Mouse (Mus musculus) R1 (cell line): Measurements from ENCODE around the gene Epb41l4b.

Experiments
- DNase-seq: peaks from one replicate; pipeline ENCODE4 v3.0.0-alpha.2; 2018; ENCODE audit warnings: low read depth, low spot score

Gene Epb41l4b

DNA sequence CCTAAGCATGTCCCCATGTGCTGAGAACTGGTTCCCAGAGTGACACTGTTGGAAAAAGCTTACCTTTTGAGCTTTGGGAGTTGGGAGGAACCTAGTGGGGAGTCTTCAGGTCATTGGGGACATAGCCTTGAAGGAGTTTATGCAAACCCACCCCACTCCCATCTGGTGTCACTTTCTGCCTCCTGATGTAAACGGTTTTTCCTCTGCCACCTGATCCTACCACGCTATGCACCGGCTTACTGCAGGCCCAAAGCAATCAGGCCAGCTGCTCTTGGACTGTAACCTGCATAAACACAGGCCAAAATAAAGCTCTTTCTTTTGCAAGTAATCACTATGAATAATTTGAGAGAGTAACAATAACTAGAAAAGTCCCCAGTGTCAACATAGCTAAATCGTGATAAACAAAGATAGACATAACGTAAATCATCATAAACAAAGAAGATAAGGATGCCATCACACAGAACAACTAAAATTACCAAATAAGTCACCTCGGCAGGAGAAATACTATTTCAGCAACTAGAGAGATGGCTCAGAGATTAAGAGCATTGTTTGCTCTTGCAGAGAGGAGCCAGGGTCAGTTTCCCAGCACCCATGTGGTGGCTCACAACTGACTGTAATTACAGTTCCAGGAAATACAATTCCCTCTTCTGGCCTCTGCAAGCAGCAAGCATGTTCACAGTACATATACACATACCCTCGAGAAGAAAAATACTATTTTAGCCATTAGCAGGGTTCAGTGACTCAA, 29.6 kb downstream of the Epb41l4b start:
- no peak for DNase-seq

DNA sequence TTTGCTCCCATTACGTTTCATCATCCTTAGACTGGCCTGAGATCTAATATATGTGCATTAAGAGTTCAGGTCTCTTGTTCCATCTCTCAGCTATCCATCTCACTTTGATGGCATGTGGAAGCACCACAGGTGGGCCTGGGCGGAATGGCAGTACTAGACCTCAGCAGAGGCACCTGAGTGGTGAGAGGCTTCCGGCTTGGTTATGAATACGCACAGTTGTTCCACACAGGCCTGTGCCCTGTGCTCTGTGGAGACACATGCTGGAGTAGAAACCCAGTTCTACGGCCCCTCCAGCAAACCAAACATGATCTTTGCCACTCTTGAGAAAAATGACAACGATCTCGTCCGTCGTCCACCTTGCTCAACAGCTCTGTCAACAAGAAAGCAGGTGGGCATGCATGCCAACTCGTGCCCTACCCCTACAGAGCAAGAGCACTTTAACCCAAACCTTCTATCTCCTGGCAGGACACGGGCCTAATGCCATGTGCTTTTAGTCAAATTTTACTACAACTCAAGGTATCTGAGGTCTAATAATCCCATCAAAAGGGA, 31.2 kb downstream of the Epb41l4b start:
- no peak for DNase-seq

DNA sequence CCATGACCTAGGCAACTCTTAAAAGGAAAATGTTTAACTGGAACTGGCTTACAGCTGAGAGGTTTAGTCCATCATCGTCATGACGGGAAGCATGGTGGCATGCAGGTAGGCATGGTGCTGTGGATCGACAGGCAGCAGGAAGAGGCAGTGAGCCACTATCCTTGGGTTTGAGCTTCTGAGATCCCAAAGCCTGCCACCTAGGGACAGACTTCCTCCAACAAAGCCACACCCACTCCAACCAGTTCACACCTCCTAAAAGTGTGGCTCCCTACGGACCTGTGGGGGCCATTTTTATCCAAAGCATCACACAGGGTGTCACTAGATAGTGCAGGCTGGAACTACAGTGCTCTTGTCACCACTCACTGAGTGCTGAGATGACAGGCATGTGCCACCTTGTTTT, 31.8 kb downstream of the Epb41l4b start:
- DNase-seq, result peak; percentile 55

DNA sequence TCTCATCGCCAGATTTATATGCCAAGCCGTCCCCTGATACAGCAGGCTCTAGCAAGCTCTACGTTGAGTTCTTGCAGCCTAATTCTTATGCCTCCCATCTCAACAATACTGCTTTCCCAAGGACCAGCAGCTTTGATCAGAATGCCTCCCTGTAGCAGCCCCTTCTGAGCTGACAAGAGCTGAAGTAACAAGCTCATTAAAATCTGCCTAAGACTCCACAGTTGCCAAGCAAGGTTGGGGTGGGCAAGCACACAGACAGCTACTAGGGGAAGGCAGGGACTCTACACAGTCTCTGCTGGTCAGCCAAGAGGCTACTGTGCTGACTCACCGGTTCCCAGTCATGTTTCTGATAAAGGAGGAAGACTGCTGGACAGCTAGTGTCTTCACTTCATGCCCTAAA, 33.7 kb downstream of the Epb41l4b start:
- no peak for DNase-seq

DNA sequence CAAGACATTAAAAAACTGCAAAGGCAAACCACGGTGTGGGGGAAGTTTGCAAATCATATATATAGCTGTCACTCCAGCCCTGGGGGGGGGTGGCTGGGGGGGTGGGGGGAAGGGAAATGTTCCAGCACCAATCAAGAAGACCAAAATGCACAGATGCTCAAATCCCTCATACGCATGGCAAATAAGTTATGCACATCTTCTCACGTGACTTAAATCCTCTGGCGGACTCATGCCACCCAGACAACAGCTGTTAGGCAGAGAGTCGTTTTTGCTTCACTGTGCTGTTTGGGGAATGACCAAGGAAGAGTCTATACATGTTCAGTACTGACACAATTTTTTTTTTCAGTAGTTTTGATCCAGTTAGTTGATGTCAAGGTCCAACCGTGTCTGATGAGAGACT, 37.9 kb downstream of the Epb41l4b start:
- no peak for DNase-seq

DNA sequence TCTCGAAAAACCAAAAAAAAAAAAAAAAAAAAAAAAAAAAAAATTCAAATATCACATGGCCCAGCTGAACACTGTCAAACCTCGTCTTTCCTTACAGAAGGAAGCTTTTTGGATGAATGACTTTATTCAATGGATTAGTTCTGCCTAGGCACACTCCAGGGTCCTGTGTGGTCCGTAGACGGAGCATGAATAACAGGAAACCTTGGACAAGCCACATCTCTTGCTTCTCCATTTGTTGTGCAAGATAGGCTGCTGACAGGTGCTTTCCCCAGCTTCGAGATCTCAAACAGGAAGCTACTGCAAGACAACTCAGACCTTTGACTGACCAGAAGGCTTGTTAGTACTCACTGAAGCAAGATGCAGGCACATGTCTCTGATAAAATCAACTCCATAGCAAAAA, 39.4 kb downstream of the Epb41l4b start:
- no peak for DNase-seq

DNA sequence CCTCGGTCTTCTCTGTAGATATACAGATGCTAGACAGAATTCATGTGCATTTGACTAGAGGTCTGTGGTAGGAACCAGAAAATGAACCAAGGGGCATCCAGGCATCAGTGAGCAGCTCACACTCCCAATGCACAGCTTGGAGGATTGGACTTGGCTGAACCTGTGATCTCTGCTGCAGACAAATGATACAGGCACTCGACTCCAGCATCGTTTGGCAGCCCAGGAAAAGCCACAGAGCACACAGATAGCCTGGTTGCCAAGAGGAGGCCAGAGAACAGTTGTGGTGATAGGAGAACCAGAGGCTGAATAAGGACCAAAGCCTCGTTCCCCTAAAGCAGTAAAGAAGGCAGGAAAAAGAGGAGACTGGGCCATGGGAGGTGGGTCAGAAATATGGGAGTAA, 42.1 kb downstream of the Epb41l4b start:
- no peak for DNase-seq

DNA sequence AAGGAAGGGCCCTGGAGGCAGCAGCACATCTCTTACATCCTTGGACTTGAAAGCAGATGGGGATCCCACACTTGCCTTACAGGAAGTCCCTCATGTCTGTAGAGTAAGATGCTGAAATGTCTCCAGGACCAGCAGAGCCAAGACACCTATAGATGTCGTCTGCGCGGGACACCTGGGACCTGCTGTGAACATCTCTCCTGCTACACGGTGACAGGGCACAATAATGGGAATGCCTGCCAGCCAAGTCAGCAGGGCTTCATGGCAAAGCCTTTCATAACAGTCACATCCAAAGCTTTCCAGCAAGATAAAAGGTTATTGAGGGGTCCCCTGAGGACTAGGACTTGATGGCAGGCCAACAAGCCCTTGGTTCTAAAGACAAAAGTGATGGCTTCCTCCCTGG, 45.8 kb downstream of the Epb41l4b start:
- DNase-seq, result no peak

DNA sequence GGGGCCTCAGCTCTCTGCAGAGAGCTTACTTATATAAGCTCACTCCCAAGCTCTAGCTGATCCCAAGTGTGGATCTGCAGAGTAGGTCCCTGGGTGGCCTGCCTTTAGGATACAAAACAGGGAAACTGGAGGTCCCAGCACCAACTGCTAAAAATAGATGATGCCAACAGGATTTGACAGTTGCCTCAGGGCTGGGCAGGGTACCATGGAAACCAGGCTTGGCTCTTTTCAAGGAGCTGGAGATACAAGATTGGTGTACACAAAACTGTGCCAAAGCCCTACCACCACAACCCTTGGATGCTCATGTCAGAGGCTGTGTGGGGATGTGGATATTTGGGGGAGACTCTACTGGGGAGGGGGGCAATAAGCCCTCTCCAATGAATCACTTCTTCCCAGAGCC, 47.7 kb downstream of the Epb41l4b start:
- DNase-seq, result no peak

DNA sequence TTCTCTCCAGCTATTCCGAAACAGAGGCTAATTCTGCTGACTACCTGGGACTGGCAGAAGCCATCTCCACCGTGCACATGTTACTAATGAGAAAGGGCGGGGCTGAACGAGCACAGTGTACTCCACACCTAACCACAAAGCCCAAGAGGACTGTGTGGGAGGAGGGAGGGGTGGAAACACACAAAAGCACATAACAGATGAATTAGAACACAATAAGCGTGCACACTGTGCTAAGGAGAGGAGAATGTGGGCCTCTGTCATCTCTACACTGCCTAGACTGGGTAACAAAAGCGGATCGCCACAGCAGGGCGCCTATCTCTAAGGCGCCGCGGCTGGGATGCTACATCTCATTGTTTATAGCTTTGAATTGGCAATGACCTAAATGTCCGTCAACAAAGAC, 51.9 kb downstream of the Epb41l4b start:
- DNase-seq, result peak; percentile 96

DNA sequence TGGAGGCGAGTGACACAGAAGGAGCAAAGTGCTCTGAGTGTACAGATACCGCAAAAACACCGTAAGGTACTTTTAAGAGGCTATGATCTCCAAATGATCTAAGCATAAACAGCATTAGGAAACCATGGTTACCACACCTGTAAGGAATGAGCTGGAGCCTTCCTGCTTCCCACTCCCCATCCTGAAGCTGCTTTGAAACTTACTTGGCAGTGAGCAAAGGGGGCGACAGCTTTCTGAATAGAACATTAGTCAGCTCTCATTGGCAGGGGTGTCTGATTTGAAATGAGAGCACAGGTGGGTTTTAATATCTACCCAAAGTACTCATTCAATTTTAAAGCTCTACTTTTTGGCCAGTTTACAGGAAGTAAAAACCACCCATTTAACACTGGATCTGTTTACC, 54.9 kb downstream of the Epb41l4b start:
- DNase-seq, result no peak

DNA sequence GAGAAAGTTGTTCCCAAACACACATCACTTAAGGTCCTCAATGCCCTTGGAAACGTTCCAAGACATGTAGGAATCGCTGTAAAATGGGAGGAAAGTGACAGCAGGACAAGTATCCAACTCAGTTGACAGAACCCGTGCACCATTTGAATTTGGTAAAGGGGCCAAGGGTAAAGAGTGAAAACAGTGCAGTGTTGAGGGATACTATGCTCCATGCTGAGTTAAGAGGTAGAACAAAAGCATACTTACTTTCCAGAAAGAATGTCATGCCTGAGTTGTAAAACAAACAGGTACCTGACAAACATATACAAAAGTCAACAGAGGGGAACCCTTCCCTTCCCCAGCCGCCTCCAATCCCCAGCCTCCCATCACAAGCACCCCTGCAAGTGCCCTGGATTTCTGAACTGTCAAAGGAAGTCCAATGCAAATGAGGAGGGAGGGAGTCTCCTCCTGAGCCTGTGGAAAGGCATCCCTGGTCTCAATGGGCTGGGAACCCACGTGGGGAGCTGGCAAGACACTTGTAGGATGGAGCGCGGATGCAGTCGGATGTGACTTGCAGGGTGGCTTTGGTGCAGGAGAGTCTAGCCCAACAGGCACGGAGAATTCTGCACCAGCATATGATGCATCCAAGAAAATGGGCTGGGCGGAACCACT, 57.4 kb downstream of the Epb41l4b start:
- DNase-seq, result no peak

DNA sequence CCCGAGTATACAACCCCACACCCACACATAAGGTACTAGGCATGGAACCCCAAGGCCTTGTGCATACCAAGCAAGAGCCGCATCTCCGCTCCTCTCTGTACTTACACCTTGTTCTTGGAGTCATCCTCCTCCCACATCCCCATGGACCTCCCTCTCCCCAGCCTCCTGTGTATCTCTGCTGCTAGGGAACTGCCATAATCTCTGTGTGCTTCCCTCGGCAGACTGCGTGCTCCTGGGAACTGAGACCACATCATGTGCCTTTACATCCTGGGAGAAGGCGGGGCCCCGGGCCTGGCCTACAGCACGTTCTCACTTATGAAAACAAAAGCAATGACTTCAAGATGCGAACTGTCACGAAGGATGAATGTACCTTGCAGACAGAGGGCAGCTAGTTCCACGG, 59.6 kb downstream of the Epb41l4b start:
- DNase-seq, result no peak

DNA sequence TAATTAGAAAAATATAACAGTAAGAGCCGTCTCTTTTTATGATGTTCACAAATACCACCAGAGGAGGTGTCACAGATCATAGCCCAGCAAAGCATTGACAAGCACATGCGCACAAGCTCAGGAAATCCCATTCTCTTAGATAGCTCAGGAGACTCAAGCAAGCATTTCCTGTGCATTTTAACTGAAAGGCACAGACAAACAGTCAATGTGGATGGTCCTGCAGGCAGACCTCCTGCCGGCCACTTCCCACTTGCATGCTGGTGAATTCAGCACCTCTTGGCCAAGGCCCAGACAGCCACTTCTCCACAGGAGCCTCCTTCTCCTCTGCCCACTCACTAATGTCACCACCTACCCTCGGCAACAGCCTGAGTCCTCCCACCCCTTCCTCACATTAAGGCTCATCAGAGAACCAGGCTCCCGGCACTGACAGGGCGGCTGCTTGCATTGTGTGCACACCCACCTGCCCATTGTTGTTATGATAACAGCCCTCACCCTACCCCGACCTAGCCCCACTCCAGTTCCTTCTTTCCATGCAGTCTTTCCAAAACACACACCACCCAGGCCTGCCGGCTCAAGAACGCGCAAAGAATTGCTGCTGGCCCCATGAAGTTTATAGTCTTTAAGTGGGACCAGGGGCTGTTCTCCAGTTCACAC, 60.3 kb downstream of the Epb41l4b start:
- DNase-seq, result no peak

DNA sequence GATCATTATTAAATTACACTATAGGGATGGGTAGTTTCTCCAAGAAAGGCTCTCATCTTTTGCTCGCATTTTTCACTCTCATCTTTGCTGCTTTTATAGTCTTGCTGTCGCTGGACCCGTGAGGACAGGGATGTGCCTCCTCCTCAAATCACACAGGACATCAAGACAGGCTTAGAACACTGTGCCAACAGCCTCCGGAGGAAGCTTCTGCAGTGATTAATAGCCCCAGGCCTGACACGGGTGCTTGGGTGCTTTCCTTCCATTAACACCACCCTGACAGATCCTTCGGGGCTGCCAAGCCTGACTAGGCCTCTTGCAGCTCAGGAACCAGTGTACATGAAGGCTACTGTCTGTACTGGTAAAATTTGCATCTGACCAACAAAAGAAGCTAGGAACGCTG, 61.8 kb downstream of the Epb41l4b start:
- DNase-seq, result no peak

DNA sequence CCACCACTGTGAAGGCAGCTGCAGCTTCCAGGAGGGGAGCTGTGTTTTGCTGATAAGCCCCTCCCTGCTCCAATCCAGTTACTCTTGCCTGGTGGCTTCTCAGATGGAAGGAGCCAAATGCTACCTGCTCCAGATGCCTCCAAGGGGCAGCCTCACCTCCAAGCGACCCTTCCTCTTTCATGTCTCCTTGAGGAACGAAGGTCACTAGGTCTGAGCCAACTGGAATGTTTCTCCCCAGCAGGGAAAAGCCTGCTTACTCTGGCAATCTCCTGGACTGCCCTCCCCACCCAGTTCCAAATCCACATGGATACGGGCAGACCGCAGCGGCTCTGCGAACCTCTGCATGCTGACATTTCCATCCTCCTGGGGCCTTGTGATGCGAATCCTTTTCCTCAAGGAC, 69.4 kb downstream of the Epb41l4b start:
- DNase-seq, result peak; percentile 45

DNA sequence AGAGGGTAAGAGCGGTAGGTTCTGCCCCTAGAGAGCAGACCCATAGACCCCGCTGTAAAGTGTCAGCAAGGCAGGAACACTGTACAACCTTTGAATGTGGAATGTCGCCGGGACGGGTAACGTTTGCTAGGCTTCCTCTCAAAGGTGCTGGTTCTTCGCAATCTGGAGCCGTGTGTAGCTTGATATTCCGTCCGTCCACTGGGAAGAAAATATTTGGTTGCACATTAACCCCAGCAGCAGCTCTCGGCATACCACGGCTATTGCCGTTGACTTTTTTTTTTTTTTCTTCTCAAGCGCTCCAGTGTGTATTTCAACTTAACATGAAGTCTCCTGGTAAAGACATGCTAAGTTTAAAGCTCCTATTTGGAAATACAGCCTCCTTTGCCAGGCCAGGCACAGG, 70.1 kb downstream of the Epb41l4b start:
- DNase-seq, result no peak

DNA sequence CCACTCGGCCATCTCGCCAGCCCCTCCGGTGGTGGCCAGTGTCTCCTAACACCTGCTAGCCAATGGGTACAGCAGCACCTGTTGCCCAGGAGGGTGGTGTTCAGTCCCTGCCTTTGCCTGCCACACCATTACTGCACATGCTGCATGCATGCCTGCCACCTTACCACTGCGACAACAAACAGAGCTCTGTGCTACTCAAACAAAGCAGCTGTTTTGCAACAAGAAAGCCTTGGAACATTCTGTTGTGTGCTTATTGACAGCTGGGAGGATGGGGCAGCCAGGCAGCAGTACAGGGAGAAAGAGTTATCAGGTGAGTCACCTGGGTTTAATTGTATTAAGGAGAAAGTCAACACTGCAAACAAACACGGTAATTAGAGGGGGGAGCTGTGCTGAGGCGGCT, 72.6 kb downstream of the Epb41l4b start:
- DNase-seq, result no peak

DNA sequence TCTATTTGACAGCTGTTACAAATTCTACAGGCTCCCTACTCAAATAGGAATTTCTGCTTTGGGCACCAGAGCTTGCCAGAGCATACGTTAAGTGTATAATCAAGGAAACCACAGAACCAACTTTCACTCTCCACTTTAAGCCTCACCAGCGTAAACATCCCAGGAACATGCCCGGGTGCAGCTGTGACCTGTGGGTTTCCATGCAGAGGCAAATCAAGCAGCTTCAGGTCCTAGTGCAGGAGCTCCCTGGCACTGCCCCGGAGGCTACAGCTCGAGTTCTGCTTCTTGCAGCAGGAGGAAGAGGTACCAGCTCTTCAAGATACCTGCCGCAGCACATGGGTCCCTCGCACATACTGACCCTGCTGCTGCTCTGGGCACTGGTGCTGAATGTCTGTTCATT, 74.8 kb downstream of the Epb41l4b start:
- no peak for DNase-seq

DNA sequence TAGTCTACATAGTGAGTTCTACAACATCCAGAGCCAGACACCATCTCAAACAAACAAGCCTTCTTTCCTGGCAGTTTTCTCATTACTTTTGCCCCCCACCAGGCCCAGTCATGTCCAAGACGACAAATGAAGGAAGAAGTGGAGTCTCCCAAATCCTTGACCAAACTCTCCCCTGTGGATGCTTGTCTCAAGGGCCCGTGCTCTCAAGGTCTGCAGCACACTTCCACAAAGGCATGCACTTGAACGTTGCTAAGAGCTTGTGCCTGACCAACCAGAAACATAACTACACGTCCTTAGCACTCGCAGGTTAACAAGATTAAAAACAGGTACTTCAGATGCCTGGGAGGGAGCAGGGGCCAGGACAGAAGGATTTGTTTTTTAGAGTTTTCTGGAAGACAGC, 75.4 kb downstream of the Epb41l4b start:
- DNase-seq, result no peak

DNA sequence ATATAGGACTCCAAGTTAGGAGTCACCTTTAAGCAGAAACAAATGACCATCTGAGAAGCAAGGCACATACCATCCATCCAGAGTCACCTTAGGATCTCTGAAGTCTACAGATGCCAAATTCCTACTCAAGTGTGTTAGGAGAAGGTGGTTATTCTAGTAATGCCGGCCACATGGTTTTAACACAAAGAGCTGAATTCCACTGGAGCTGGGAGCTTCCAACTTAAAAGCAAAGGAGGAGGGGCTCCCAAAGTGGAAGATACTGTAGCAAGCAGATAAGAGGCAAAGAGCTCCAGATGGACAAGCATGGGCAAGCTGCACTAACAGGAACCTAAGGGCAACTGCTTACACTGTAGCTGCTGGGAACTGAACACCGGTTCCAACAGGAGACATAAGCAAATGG, 76.3 kb downstream of the Epb41l4b start:
- DNase-seq, result no peak

DNA sequence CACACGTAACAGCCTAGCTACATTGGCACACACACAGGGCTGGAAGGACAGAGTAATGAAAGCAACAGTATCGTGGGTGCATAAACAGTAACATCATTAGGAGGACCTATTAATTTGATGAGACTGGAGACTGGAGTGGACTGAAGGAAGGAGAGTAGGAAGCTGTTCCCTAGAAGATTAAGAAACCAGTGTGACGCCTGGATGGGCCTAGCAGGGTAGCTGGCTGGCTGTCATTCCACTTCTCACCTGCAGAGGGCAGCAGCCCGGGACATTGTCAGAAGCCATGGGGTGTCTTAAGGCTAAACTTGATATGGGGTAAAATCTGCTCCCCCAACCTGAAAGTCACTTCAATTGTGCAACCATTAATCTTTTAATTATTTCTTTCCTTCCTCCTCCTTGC, 78.0 kb downstream of the Epb41l4b start:
- peak; percentile 73 for DNase-seq

DNA sequence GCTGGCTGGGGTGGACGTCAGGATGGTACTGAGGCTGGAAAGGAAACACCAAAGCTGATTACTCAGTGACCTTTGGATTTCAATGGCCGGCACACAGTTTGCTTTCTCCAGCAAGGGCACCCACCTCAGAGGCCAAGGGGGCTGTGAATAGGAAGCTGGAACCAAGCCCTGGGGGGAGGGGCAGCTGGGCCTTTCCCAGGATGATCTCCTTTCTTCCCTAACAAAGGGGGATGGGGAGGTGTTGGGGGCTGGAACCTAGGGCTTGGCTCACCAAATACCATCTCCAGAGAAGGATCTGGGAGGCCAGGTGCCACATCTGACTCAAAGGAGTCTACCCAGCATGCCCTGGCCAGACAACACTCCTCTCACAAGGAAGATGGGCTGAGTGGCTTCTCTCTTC, 78.4 kb downstream of the Epb41l4b start:
- peak; percentile 54 for DNase-seq
